ENCODE assay signal across 5 mouse cellular contexts in genomic region chr1:156251096-156251495, GRCm38 (mm10). TPM values are rescaled to one million over a fixed set of nuclear protein-coding genes. Genes with fewer than 3 reads are reported as not detected.
"Had no signal": no experiment of that assay in that cellular context is flagged by ENCODE, and none has a peak within 500 bp of the region (broad histone marks: within the 10 kb centered on the region; RNA-seq: fewer than 3 reads in every experiment).

No protein-coding gene starts in this region.

RNA-seq across cellular contexts. Expression of gene Fam163a, which starts 46.3 kb away (rescaled TPM):
- polyA plus RNA-seq: spleen, adult 2 months had no signal

RNA-seq across cellular contexts. Expression of gene Tdrd5, which starts 52.4 kb away (rescaled TPM):
- polyA plus RNA-seq: small intestine, adult 2 months; spleen, adult 2 months had no signal

RNA-seq across cellular contexts. Expression of gene Nphs2, which starts 59.4 kb away (rescaled TPM):
- polyA plus RNA-seq: small intestine, adult 2 months; spleen, adult 2 months; stomach, embryonic 14.5 days; stomach, embryonic 16.5 days; stomach, postnatal 0 days had no signal
